ENCODE assay signal across 34 mouse cellular contexts in the genomic region with DNA sequence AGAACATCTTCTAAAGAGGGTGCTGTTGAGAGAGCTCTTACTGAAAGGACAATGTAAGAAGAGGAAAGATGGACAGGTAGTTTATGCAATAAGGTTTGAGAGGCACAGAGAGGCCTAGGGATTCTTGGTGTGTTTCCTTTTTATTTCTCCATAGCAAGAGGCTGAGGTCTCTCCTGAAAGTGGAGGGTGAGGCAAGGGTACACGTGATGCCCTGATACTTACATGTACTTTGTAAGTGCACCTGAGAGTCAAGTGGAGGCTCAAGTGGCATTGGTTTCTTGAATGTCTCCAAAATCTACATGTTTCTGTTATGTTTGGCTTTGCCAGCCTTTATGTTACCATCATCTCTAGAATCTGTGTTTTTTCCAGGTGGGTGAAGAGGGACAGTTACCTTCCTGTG. TPM values are rescaled to one million over a fixed set of nuclear protein-coding genes. Genes with fewer than 3 reads are reported as not detected.
"Had no signal": no experiment of that assay in that cellular context is flagged by ENCODE, and none has a peak within 500 bp of the region (broad histone marks: within the 10 kb centered on the region; RNA-seq: fewer than 3 reads in every experiment).

No protein-coding gene starts in this region.

- DNase-seq: cerebellum, adult 2 months; cerebellum, adult 8-10 months; cerebellum, adult 9-10 months; cerebellum, adult 9-11 months; cerebellum, postnatal 10 days; cerebellum, postnatal 14 days; cerebellum, postnatal 25 days; cerebellum, postnatal 36 days; embryo, embryonic 11 days; forebrain, postnatal 0 days; gastrocnemius, adult 2 months; gastrocnemius, postnatal 10 days; gastrocnemius, postnatal 14 days; gastrocnemius, postnatal 25 days; gastrocnemius, postnatal 36 days; heart, adult 11 months; heart, adult 18-20 months; heart, adult 2 months had no signal

- H3K27me3 ChIP-seq: embryonic facial prominence, embryonic 12.5 days; embryonic facial prominence, embryonic 13.5 days; embryonic facial prominence, embryonic 15.5 days; forebrain, embryonic 12.5 days; forebrain, embryonic 13.5 days; forebrain, embryonic 15.5 days had no signal

- H3K9ac ChIP-seq: embryonic facial prominence, embryonic 12.5 days; embryonic facial prominence, embryonic 13.5 days; embryonic facial prominence, embryonic 15.5 days; forebrain, embryonic 12.5 days; forebrain, embryonic 13.5 days; forebrain, embryonic 15.5 days; forebrain, postnatal 0 days had no signal

- H3K4me2 ChIP-seq: embryonic facial prominence, embryonic 12.5 days; embryonic facial prominence, embryonic 13.5 days; embryonic facial prominence, embryonic 15.5 days; forebrain, embryonic 12.5 days; forebrain, embryonic 13.5 days; forebrain, embryonic 15.5 days had no signal

- H3K27ac ChIP-seq: embryonic facial prominence, embryonic 10.5 days; embryonic facial prominence, embryonic 12.5 days; embryonic facial prominence, embryonic 13.5 days; embryonic facial prominence, embryonic 15.5 days; forebrain, embryonic 10.5 days; forebrain, embryonic 12.5 days; forebrain, embryonic 13.5 days; forebrain, embryonic 15.5 days; gastrocnemius, adult 2 months; heart, adult 2 months had no signal

- ATAC-seq: forebrain, embryonic 13.5 days; forebrain, embryonic 14.5 days; forebrain, embryonic 15.5 days; forebrain, embryonic 16.5 days; forebrain, postnatal 0 days had no signal

- H3K9me3 ChIP-seq: embryonic facial prominence, embryonic 10.5 days; embryonic facial prominence, embryonic 12.5 days; embryonic facial prominence, embryonic 13.5 days; embryonic facial prominence, embryonic 15.5 days; forebrain, embryonic 10.5 days; forebrain, embryonic 12.5 days; forebrain, embryonic 13.5 days; forebrain, embryonic 15.5 days had no signal

- H3K4me1 ChIP-seq: embryonic facial prominence, embryonic 10.5 days; embryonic facial prominence, embryonic 12.5 days; embryonic facial prominence, embryonic 13.5 days; embryonic facial prominence, embryonic 15.5 days; forebrain, embryonic 10.5 days; forebrain, embryonic 12.5 days; forebrain, embryonic 13.5 days; forebrain, embryonic 15.5 days had no signal

- H3K4me3 ChIP-seq: embryonic facial prominence, embryonic 10.5 days; embryonic facial prominence, embryonic 12.5 days; embryonic facial prominence, embryonic 13.5 days; embryonic facial prominence, embryonic 15.5 days; erythroblast, embryonic 14.5 days; forebrain, embryonic 10.5 days; forebrain, embryonic 12.5 days; forebrain, embryonic 13.5 days; forebrain, embryonic 15.5 days; gastrocnemius, adult 2 months; heart, adult 2 months had no signal

RNA-seq across cellular contexts. Expression of gene P2rx2, which starts 46.4 kb away (rescaled TPM):
- polyA plus RNA-seq: erythroblast, embryonic 14.5 days had no signal

RNA-seq across cellular contexts. Expression of gene Lrcol1, which starts 47.9 kb away (rescaled TPM):
- polyA plus RNA-seq: cerebellum, adult 2 months; cortical plate, adult 2 months; embryonic facial prominence, embryonic 10.5 days; embryonic facial prominence, embryonic 11.5 days; embryonic facial prominence, embryonic 12.5 days; embryonic facial prominence, embryonic 13.5 days; embryonic facial prominence, embryonic 14.5 days; embryonic facial prominence, embryonic 15.5 days; erythroblast, embryonic 14.5 days; forebrain, embryonic 10.5 days; forebrain, embryonic 11.5 days; forebrain, embryonic 12.5 days; forebrain, embryonic 13.5 days; forebrain, embryonic 14.5 days; forebrain, embryonic 15.5 days; forebrain, embryonic 16.5 days; forebrain, postnatal 0 days; frontal cortex, adult 2 months; heart, adult 2 months had no signal
